Mouse (Mus musculus) liver, embryonic 12.5 days (tissue): Measurements from ENCODE around the gene Slc44a5. TPM values are rescaled to one million over a fixed set of nuclear protein-coding genes. Genes with fewer than 3 reads are reported as not detected.
A peak's percentile ranks its signal among the peaks of the same experiment; 100 is the strongest.
"Not testable (repeated sequence)": the region's sequence is repeated elsewhere in the genome, so short reads cannot be mapped to it uniquely, and the experiment has no call there.

Experiments used
- ATAC-seq: fragments of 200-750 bp; cut with Nextera tagmentation; 2 replicates; pipeline ENCODE4 v1.8.0; 2017; ENCODE audit warnings: moderate number of reproducible peaks, mild to moderate bottlenecking, moderate library complexity
- H3K27ac ChIP-seq: fragments of 300-500 bp; sonication (generic); 2 replicates; pipeline ENCODE4 v1.5.1; 2016; ENCODE audit warnings: mild to moderate bottlenecking
- H3K27me3 ChIP-seq: fragments of 300-500 bp; sonication (generic); replicated peaks from 2 replicates; pipeline ENCODE4 v1.6.1; 2016; ENCODE audit warnings: mild to moderate bottlenecking, moderate library complexity
- H3K36me3 ChIP-seq: fragments of 300-500 bp; sonication (generic); 2 replicates; pipeline ENCODE4 v1.6.1; 2016; ENCODE audit warnings: mild to moderate bottlenecking, moderate library complexity
- H3K4me1 ChIP-seq: fragments of 300-500 bp; sonication (generic); 2 replicates; pipeline ENCODE4 v1.6.1; 2016
- H3K4me2 ChIP-seq: fragments of 300-500 bp; sonication (generic); 2 replicates; pipeline ENCODE4 v1.6.1; 2016; ENCODE audit warnings: mild to moderate bottlenecking, moderate library complexity
- H3K4me3 ChIP-seq: fragments of 300-500 bp; sonication (generic); 2 replicates; pipeline ENCODE4 v1.5.1; 2016; ENCODE audit warnings: mild to moderate bottlenecking, moderate library complexity
- H3K9ac ChIP-seq: fragments of 300-500 bp; sonication (generic); 2 replicates; pipeline ENCODE4 v1.6.1; 2016; ENCODE audit warnings: mild to moderate bottlenecking, moderate library complexity
- H3K9me3 ChIP-seq: fragments of 300-500 bp; sonication (generic); replicated peaks from 2 replicates; pipeline ENCODE4 v1.6.1; 2016; ENCODE audit warnings: mild to moderate bottlenecking, moderate library complexity
- WGBS: fragments of 180-500 bp; shearing (Covaris S2); methylation state at CpG from one replicate; pipeline ENCODE4 v1.1.7; 2016; ENCODE audit not compliant: insufficient replicate concordance; 5-methylcytosine and 5-hydroxymethylcytosine counted together
- polyA plus RNA-seq: library from polyadenylated mRNA; unstranded; fragments of >200 nt; fragmentation: Nextera tagmentation; extraction: Ambion mirVana; gene quantifications from 2 replicates; pipeline ENCODE4 v1.2.1, GENCODE M21; 2016

Gene Slc44a5
- polyA plus RNA-seq, 1 experiment from 2014 or later, result 0.20 TPM

DNA sequence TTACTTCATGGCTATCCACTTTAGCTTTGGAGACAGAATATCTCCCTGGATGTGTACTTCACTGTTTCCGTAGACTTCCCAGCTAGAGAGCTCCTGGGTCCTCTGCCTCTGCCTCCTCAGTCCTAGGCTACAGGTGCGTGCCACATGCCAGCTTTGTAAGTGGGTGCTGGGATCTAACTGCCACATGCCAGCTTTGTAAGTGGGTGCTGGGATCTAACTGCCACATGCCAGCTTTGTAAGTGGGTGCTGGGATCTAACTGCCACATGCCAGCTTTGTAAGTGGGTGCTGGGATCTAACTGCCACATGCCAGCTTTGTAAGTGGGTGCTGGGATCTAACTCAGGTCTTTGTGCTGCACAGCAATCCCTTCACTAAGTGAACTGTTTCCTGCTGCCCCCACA, 281.0 kb downstream of the Slc44a5 start:
- ATAC-seq, H3K4me1 ChIP-seq, H3K36me3 ChIP-seq, H3K9ac ChIP-seq, H3K4me3 ChIP-seq, H3K4me2 ChIP-seq, H3K27ac ChIP-seq, H3K27me3 ChIP-seq, H3K9me3 ChIP-seq: not testable (repeated sequence)
- 70% methylated on average over 2 of the region's 2 CpGs for WGBS

GRCm38 (mm10) chr3:154257312-154257711, 284.1 kb downstream of the Slc44a5 start:
- no peaks in the 10 kb centered on the region for H3K36me3 ChIP-seq
- ATAC-seq, result no peak
- no peak overlapping the region for H3K9ac ChIP-seq
- no peak overlapping the region for H3K4me2 ChIP-seq
- no peak overlapping the region for H3K27ac ChIP-seq
- no peak overlapping the region for H3K4me3 ChIP-seq
- no peaks in the 10 kb centered on the region for H3K27me3 ChIP-seq
- H3K4me1 ChIP-seq, result no peaks in the 10 kb centered on the region
- no peaks in the 10 kb centered on the region for H3K9me3 ChIP-seq

- no peak overlapping the region for H3K4me3 ChIP-seq
- H3K27me3 ChIP-seq, result peaks cover 7% of the 10 kb centered on the region; the same call in 1 of the 2 replicates
- no peak overlapping the region for H3K4me2 ChIP-seq
- no peaks in the 10 kb centered on the region for H3K9me3 ChIP-seq
- ATAC-seq, result no peak
- H3K9ac ChIP-seq, result no peak overlapping the region
- 53% methylated on average over 9 of the region's 9 CpGs for WGBS
- no peak overlapping the region for H3K27ac ChIP-seq
- H3K4me1 ChIP-seq, result no peaks in the 10 kb centered on the region
- H3K36me3 ChIP-seq, result no peaks in the 10 kb centered on the region
Observed at GRCm38 (mm10) chr3:154268313-154268712, 295.1 kb downstream of the Slc44a5 start.

DNA sequence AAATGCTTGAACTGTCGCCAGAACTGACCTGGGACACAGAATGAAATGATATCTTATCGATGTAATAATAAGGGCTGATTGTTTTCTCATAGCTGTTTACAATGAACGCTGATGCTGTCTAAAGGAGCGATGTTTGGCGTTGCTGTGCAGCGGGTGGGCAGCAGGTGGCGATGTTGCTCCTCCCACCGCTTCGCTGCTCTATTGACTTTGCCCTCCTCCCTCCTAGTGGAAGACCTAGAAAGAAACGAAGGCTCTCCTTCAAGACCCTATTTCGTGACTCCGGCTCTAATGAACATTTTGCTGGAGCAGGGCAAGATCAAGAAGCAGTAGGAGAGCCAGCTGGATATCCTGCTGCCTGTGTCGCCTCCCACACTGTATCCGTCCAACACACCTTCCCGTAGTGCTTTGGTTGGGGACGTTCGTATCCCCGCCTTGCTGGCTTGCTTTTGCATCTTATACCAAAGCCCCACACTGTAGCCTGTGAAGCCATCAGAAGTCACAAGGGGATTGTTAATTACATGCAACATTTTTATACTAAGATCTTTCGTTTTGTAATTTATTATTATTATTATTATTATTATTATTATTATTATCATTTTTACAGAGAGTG, 296.6 kb downstream of the Slc44a5 start:
- H3K9me3 ChIP-seq, result no peaks in the 10 kb centered on the region
- H3K4me3 ChIP-seq, result no peak overlapping the region
- H3K27me3 ChIP-seq, result peaks cover 5% of the 10 kb centered on the region; the same call in 1 of the 2 replicates
- peak overlapping the region; percentile 31; the same call in 1 of the 2 replicates for H3K4me2 ChIP-seq
- H3K36me3 ChIP-seq, result no peaks in the 10 kb centered on the region
- no peak overlapping the region for H3K27ac ChIP-seq
- 19% methylated on average over 19 of the region's 19 CpGs for WGBS
- 0 out of 2 replicates have a peak, but pooled peaks have one; percentile 15 for ATAC-seq
- H3K4me1 ChIP-seq, result no peaks in the 10 kb centered on the region
- H3K9ac ChIP-seq, result no peak overlapping the region

DNA sequence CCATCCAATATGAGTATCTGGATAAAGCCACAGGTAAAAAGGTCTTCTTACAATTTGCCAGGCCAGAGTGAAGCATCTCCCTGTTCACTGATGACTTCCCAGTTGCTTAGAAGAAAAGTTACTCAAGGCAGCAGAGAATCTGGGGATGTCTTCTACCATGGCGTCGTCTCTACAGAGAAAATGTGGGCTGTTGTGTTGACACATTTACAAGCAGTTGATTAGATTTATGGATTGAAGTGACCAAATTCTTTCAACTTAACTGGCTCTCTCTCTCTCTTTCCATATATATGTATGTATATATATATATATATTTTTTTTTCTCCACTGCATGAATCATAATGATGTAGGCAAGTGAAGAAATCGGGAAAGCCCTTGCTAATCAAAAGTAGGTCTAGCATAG, 301.4 kb downstream of the Slc44a5 start:
- Histone ChIP-seq H3K4me2 (no peak overlapping the region), H3K9ac (no peak overlapping the region), H3K36me3 (no peaks in the 10 kb centered on the region), H3K27me3 (peaks cover 19% of the 10 kb centered on the region; the same call in 1 of the 2 replicates), H3K27ac (no peak overlapping the region), H3K4me1 (no peaks in the 10 kb centered on the region), H3K4me3 (no peak overlapping the region), H3K9me3 (no peaks in the 10 kb centered on the region)
- no peak for ATAC-seq
- WGBS, result 66% methylated on average over 3 of the region's 3 CpGs

- Histone ChIP-seq H3K4me3 (no peak overlapping the region), H3K27ac (no peak overlapping the region), H3K36me3 (no peaks in the 10 kb centered on the region), H3K9ac (no peak overlapping the region), H3K27me3 (peaks cover 15% of the 10 kb centered on the region; the same call in 1 of the 2 replicates), H3K9me3 (no peaks in the 10 kb centered on the region), H3K4me2 (no peak overlapping the region), H3K4me1 (peaks cover 10% of the 10 kb centered on the region; the same call in 1 of the 2 replicates)
- WGBS, result 51% methylated on average over 3 of the region's 3 CpGs
- no peak for ATAC-seq
Observed at GRCm38 (mm10) chr3:154284260-154284659, 311.0 kb downstream of the Slc44a5 start.

- peaks cover 10% of the 10 kb centered on the region; the same call in 1 of the 2 replicates for H3K4me1 ChIP-seq
Observed at GRCm38 (mm10) chr3:154285351-154285750, 312.1 kb downstream of the Slc44a5 start.

GRCm38 (mm10) chr3:154287217-154287616, 314.0 kb downstream of the Slc44a5 start:
- ATAC-seq, result no peak
- no peak overlapping the region for H3K27ac ChIP-seq
- H3K4me1 ChIP-seq, result peaks cover 10% of the 10 kb centered on the region; the same call in 1 of the 2 replicates
- no peaks in the 10 kb centered on the region for H3K9me3 ChIP-seq
- H3K27me3 ChIP-seq, result peaks cover 17% of the 10 kb centered on the region
- H3K4me2 ChIP-seq, result no peak overlapping the region
- H3K4me3 ChIP-seq, result no peak overlapping the region
- no peak overlapping the region for H3K9ac ChIP-seq
- H3K36me3 ChIP-seq, result no peaks in the 10 kb centered on the region
- 58% methylated on average over 2 of the region's 2 CpGs for WGBS

More at GRCm38 (mm10) chr3:154285351-154285750, 312.1 kb downstream of the Slc44a5 start:
- Histone ChIP-seq H3K27me3 (peaks cover 15% of the 10 kb centered on the region; the same call in 1 of the 2 replicates), H3K9ac (no peak overlapping the region), H3K4me2 (no peak overlapping the region), H3K9me3 (no peaks in the 10 kb centered on the region), H3K27ac (no peak overlapping the region), H3K4me3 (no peak overlapping the region), H3K36me3 (no peaks in the 10 kb centered on the region)
- no peak for ATAC-seq
- 45% methylated on average over 4 of the region's 4 CpGs for WGBS

DNA sequence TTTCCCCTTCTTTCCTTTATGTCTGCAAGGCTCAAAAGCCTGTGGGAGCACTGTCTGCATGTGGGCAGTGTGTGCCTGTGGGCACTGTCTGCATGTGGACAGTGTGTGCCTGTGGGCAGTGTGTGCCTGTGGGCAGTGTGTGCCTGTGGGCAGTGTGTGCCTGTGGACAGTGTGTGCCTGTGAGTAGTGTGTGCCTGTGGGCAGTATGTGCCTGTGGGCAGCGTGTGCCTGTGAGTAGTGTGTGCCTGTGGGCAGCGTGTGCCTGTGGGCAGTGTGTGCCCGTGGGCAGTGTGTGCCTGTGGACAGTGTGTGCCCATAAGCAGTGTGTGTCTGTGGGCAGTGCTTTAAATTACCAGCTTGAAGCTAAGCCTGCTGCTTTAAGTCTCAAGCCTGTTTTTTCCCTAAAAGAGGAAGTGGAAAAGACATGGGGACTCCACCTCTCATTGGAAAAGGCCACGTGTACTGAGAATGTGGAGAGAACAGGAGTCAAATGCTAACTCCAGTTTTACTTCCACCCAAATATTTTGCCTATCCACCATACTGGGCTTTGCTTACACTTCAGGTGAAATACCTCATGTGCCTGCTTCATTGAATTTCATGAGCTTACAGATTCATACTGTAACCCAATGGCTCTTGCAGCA, 315.3 kb downstream of the Slc44a5 start:
- H3K4me2 ChIP-seq, result no peak overlapping the region
- no peaks in the 10 kb centered on the region for H3K36me3 ChIP-seq
- peaks cover 10% of the 10 kb centered on the region; the same call in 1 of the 2 replicates for H3K4me1 ChIP-seq
- H3K9me3 ChIP-seq, result no peaks in the 10 kb centered on the region
- no peak overlapping the region for H3K9ac ChIP-seq
- no peak for ATAC-seq
- H3K27me3 ChIP-seq, result peaks cover 24% of the 10 kb centered on the region
- no peak overlapping the region for H3K27ac ChIP-seq
- 48% methylated on average over 4 of the region's 4 CpGs for WGBS
- no peak overlapping the region for H3K4me3 ChIP-seq

GRCm38 (mm10) chr3:154290351-154290750, 317.1 kb downstream of the Slc44a5 start:
- no peak overlapping the region for H3K9ac ChIP-seq
- H3K4me1 ChIP-seq, result peaks cover 8% of the 10 kb centered on the region; the same call in 1 of the 2 replicates
- ATAC-seq, result no peak
- WGBS, result 40% methylated on average over 2 of the region's 2 CpGs
- H3K9me3 ChIP-seq, result no peaks in the 10 kb centered on the region
- no peak overlapping the region for H3K4me2 ChIP-seq
- H3K36me3 ChIP-seq, result no peaks in the 10 kb centered on the region
- H3K27ac ChIP-seq, result no peak overlapping the region
- peaks cover 25% of the 10 kb centered on the region for H3K27me3 ChIP-seq
- no peak overlapping the region for H3K4me3 ChIP-seq

- 69% methylated on average over 5 of the region's 5 CpGs for WGBS
- Histone ChIP-seq H3K4me3 (no peak overlapping the region), H3K9me3 (no peaks in the 10 kb centered on the region), H3K4me2 (no peak overlapping the region), H3K4me1 (peaks cover 14% of the 10 kb centered on the region), H3K27ac (no peak overlapping the region), H3K36me3 (no peaks in the 10 kb centered on the region), H3K27me3 (peaks cover 25% of the 10 kb centered on the region), H3K9ac (no peak overlapping the region)
- no peak for ATAC-seq
Observed at GRCm38 (mm10) chr3:154292126-154292525, 318.9 kb downstream of the Slc44a5 start.

DNA sequence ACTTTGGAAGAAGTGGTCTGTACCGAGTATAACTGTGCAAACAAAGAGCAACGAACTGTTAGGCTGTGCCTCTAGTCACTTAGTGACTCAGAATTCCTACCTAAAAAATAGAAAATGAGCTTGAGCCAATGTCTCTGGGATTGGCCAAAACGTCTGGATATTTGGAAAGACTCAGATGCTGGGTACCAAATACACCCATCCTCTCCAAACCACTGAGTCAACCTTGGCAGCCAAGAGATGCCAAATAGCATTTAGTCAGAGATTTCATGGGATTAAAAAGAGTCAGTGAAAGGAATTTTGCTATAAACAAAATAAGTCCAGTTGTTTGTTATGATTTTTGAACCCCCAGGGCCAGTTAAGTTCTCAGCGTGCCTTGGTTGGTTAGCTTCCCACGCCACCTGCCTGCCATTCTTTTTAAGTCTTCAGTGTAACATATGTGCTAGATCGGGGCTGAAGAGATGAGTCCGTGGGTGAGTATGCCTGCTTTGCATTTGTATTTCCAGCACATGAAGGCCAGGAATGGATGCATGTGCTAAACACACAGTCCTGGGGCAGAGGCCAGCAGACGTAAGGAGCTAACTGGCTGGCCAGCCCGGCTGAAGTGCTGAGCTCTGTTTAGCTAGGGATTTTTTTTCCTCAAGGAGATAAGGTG, 320.7 kb downstream of the Slc44a5 start:
- ATAC-seq, result no peak
- peaks cover 26% of the 10 kb centered on the region for H3K4me1 ChIP-seq
- WGBS, result 60% methylated on average over 9 of the region's 9 CpGs

More for the DNA sequence above, 320.7 kb downstream of the Slc44a5 start:
- no peak overlapping the region for H3K4me2 ChIP-seq
- H3K9ac ChIP-seq, result no peak overlapping the region
- no peak overlapping the region for H3K27ac ChIP-seq
- H3K4me3 ChIP-seq, result no peak overlapping the region
- no peaks in the 10 kb centered on the region for H3K9me3 ChIP-seq
- H3K36me3 ChIP-seq, result no peaks in the 10 kb centered on the region
- H3K27me3 ChIP-seq, result peaks cover 21% of the 10 kb centered on the region
